Mouse (Mus musculus): ENCODE measurements at regions not wholly inside any gene's neighbourhood (a gene's known extent, or its start where the extent isn't known, plus 50 kb on each side); places are given as distances from the start of the nearest gene placed in this dataset.

DNA sequence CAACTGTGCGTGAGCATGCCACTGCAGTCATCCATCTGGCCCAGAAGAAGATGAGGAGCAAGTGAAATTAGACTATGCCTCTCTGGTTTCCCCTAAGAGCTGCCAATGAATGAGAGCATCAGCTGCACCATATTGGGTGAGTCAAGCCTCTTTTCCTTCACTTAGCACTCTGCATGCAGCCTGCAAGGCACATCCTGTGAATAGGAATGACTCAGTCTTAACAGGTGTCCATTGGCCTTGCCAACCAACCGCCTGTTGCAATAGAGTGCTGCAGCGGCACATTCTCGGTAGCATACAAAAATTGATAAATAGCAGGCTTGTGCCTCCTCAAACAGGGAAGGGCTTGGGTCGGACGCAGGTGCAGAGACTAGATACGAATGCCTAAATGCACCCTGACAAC lies 808.7 kb downstream of the Gsdmc2 start:
- in situ Hi-C loops (cut with MboI, MseI), result loop anchor here (10.0 kb wide), 1 partner anchor 649 kb away; no protein-coding TSS in a partner anchor

DNA sequence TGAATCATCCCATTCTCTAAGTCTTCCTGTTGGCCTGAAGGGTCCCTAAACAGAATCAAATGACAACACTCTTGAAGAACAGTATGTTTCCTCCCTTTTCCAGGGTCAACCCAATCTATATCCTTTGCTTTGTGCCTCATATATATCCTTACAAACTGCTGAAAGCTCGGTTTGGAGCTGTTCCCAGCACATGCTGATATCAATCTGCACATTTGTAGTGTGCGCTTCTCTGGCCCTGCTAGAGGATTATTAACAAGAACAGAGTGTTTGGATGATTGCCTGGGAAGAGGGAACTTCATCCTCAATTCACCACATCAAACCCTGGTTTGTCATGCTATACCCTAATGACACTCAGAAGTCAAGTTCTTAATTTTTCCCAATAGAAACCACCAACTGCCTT lies 824.2 kb downstream of the Gsdmc2 start:
- in situ Hi-C loops (cut with MboI, MseI), result no loop called here

DNA sequence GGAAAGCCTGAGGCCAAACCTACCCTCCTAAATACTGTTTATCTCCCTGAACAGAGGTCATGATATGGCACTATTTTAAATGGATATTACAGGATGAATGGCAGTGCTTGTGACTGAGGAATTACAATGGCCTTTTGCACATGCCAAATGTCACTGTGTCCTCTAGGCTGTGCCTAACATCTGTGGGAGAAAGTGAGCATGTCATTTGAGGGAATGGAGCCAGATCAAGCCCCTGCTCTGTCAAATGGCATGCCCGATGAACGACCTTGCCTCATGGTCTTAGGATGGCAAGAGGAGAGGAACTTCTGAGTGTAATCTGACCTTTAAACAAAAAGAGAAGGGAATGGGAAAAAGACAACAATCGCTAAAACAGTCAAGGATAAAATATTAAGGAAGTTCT lies 827.0 kb downstream of the Gsdmc2 start:
- in situ Hi-C loops (cut with MboI, MseI), result no loop called here

DNA sequence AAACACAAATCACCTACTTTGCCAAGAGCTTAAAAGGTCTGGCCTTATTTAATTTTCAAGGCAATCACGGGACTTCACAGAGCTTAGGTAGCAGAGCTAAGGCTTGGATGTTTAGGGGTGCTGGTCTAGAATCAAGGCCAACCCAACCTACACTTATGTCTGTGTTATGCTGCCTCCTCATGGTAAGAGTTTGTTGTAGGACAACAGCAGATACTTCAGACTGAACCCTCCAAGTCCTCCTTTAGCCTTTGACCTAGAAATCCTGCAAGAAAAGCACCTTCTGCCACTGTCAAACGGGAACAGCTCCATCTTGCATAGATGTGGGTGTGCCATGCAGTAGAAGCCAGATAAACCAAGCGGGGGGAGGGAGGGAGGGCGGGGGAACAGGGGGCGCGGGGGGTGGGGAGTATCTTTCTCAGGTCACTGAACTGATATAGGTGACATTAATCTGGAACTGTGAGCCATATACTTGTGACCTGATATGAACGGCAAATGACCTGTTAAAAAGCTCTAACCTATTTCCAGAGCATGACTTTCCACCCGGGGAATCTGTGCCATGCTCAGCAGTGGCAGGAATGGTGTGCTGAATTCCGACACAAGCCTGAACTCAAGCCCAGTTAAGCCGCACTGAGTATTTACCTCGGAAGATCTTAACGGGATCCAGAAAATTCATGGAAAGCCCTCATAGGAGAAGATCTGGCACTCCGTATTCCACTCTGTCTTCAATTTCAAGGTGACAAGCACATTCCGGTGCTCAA lies 838.3 kb downstream of the Gsdmc2 start:
- in situ Hi-C loops (cut with MboI, MseI), result no loop called here

DNA sequence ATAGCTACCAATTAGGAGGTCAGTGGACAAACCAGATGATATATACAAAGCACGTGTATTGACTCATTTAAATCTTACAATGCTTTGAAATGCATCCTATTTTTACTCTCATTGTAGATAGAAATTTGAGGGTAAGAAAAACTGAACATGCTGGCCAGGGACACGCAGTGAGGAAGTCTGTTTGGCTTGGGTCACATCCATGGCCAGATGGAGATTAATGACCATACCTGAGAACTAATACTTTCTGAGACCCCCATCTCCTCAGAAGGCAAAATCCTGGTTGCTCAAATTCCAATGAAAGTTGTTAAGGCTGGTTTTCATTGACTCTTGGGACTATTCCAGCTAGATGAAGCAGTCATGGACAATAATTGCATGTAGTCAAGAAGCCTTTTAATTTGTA lies 850.3 kb downstream of the Gsdmc2 start:
- in situ Hi-C loops (cut with MboI, MseI), result no loop called here

DNA sequence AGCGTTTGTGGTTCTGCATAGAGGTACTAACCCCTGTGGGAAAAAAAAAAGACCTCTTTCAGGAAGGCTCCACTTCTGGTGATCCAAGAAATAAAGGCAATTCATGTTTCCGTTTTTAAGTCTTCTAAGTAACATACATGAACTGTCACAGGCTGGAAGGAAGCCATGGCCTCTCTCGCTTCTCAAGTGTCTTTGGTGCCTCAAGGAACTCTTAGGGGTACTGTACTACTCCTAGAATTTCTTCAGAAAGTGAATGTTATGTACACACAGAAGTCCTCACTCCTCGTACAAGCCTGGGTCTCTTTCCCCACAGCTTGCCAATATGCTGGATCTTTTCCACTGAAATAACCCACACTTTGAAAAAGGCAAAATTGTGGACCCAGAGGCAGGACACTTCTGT lies 858.1 kb downstream of the Gsdmc2 start:
- in situ Hi-C loops (cut with MboI, MseI), result no loop called here

DNA sequence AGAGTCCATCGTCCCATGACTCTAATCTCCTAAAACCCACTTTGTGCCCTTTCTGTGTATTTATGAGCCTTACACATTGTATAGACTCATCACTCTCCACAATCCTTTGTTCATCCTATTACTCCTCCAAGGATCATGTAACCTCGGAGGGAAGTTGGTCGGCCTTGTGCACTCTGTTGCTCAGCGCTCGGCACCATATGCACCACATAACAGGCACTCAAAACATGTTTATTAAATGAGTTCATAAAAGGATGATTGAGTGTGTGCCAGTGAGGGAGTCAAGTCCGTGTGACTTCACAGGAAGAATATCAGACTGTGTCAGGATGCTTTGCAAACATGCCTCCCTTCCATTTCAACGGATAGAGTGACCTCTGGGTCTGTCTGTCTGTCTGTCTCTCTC lies 858.8 kb downstream of the Gsdmc2 start:
- in situ Hi-C loops (cut with MboI, MseI), result no loop called here

DNA sequence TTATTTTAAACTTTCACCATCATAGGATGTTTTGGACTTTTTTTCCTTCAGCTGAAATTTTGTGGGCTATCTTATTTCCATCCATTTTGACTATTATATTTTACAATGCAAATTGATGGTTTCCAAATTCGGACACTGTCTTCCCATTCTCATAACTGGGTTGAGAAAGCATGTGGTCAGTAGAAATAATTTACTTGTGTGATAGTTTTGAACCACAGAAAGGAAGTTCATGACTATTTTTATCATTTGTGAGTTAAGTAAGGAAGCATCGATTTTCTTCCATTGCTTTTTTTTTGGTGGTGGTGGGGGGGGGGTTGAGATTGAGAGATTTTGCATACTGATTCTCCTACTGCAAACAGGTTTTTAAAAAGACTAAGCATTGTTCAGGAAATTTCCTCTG lies 874.4 kb downstream of the Gsdmc2 start:
- in situ Hi-C loops (cut with MboI, MseI), result loop anchor here (10.0 kb wide), 1 partner anchor 1126 kb away; no protein-coding TSS in a partner anchor

DNA sequence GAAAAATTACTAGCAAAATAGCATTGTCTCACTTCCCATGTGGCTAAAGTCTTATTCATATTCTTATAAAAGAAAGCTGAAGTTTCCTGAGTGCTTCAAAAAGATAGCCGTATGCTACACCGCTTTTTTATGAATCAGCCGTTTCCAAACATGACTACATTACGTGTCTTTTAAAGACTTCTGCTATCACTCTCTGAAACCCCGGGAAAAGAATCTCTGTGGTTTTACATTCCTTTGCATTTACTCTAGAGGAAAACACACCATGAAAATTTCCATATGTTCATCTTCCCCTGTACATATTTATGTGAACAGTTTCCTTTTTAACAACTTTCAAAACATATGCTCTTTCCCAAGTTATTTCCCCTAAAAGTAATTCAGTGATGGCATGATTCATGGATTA lies 882.3 kb downstream of the Gsdmc2 start:
- in situ Hi-C loops (cut with MboI, MseI), result no loop called here

DNA sequence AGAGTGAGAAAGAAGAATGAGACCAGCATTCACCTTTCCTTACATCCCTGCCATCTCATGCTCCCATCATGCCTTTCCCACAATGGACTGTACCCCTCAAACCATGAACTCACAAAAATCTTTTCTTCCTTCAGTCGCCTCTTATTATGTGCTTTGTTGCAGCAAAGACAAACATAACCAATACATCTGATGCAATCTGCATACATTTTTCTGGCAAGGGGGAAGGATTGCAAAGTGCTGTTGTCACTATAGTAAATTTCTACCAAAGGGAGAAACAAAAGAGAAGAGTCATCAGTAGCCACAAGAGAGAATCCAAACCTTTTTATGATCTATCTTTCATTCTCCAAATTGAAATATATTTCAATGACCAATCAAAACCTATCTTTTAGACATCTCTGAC lies 884.4 kb downstream of the Gsdmc2 start:
- in situ Hi-C loops (cut with MboI, MseI), result no loop called here

DNA sequence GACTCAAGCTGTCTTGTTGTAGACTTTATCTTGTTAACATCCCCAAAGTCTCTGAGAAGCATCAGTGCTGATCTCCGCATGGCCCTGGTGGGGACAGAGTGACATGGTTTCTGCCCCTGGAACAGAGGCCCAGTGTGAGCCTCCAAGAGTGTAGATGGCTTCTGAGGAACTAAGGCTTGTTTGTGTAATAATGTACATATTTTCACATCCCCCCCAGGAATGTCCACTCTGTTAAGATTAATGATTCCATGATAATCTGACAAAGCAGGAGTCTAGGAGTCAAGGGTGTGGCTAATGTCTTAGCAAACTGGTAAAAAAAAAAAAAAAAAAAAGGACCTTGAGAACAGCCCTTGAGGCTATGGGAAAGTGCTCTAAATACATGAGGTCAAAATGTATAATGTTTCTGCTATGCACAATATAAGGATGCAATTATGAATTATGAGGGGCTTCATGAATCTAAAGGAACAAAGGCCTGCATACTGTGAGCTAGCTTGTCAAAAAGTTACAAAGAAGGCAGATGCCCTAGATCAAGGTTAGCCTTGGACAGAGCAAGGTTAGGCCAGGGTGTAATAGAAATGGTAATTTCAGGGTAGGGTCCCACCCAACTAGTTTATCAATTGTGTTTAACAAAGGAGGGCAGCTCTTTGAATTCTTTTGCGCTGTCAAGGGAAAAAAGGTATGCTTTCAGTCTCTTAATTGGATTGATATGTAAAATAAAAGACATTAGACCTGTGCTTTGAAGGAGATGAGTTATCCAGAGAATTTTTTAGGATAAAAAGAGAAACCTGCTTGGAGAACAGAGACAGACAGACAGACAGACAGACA lies 886.3 kb downstream of the Gsdmc2 start:
- in situ Hi-C loops (cut with MboI, MseI), result no loop called here

DNA sequence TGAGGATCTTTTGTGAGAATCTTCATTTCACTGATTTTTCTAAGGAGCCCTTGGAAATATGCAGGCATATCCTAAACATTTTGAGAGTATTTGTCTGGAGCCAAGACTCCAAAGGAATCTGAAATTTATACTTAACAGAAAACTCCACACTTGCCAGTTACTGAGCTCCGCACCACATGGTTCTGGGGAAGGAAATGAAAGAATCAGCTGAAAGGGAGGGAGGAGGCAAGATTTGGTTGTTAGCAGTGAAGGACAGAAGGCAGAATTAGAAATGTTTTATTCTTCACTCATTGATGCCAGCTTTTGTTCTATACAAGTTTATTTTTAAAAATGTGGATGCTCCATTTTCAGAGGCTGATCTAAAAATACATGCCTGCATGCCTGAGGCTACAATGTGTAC lies 890.1 kb downstream of the Gsdmc2 start:
- in situ Hi-C loops (cut with MboI, MseI), result no loop called here

DNA sequence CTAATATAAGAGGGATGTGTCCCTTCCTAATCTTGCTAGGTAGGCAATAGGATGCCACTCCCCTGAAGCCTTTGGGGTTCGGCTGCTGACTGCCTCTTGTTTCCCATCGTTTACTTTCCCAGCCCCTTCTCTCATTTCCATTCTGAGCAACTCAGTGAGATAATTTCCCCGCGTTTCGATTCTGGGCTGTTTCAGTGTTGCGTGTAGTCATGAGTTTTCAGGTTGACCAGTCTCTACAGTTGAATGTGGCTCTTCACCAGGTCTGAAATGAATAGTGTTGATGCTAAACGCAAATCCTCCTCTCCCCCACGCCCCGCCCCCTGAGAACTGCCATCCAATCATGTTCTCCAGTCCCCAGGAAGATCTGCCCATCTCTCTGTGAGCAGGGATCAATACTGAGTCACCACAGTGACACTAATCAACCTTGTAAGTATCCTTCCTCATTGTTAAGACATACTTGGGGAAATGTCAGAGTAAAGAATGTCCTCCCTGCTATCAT lies 890.6 kb downstream of the Gsdmc2 start:
- in situ Hi-C loops (cut with MboI, MseI), result no loop called here

DNA sequence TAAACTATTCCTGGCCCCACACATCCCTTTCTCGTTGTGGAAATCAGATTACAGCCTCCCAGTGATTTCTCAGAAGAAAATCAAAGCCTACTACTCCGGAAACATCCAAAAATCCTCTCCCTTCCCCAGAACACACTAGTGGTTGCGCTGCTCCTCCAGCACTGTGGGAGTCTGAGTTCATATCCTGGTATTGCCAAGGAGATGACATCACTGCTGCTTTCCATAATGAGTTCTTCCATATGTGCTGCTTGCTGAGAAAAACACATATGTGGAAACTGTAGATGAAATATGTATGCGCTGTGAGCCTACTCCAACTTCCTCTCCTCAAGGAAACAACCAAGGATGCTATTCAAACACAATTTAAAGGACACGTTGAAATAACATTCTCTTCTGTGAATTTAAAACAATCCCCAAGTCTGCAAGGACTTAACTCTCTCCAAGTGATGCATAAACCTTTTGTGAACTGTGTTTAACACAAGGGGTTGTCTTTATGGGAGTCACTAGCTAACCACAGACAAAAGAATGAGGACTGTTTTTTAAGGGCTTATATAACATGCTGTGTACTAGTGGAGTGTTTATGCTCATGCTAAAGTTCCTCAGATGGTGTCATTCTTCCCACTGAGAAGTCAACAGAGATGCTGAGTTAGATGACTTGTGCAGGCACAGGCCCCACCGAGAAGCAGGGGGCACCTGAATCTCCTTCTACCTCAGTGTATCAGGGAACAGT lies 891.6 kb downstream of the Gsdmc2 start:
- in situ Hi-C loops (cut with MboI, MseI), result no loop called here

DNA sequence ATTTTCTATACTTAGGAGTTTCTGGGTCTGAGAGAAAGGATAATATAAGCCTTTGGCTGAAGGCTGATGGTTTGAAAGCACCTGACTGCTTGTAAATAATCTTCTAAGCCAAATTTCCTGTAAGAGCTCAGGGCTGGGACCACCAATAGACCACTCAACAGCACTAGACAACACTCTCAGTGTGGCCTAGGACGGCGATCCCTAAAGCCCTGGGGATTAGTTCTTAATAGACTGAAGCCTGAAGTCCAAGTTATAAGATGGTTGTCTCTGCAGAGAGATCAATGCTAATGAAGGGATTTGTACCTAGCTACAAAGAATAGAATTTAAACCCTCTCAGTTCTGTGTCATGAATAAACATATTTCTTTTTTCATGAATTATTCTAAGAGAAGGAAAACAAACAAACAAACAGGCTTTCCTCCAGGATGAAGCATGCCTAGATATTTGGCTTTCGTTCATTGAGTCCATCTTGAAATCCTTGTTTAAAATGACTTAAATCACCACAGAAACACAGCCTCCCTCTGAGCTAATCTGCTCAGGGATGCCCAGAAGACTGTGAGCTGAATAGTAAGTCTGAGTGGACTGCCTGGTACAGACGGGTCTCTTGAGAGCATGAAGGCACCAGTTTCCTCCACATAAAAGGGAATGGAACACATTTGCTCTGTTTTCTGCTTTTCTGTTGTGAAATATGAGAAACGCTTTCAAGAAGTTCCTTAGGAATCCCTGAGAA lies 892.3 kb downstream of the Gsdmc2 start:
- in situ Hi-C loops (cut with MboI, MseI), result no loop called here

DNA sequence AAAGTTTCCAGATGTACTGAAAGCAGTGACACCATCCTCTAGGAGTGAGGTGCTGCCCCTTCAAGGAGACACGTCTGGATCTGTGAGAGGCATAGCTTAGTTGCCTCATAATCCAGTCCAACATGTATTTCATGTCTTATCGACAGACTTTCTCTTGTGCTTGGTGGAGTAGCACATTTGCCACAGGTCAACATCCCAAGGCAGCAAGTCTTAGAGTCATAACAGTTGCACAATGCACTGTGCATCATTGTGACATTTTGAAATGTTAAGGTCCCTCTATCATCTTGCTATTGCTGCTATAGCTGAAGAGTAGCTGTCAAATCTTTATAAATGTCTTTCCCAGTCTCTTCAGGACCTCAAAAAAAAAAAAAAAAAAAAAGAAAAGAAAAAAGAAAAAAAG lies 905.6 kb downstream of the Gsdmc2 start:
- in situ Hi-C loops (cut with MboI, MseI), result no loop called here

DNA sequence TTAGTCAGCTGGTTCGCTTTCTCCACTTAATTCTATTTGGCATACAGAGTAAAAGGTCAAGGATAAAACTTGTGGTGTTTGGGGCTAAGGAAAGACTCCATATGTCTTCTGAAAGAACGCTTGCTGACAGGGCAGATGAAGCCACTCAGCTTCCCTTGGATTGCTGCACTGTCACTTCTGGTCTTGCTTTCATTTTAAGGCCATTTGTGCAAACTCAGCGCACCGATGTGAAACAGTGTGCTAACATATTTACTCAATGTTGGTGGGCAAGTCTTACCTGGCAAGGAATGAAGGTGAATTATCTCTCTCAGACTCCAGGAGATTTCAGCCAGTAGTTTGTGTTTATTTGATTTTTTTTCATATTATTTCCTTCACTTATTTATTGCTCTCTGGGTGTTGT lies 907.2 kb downstream of the Gsdmc2 start:
- in situ Hi-C loops (cut with MboI, MseI), result no loop called here

DNA sequence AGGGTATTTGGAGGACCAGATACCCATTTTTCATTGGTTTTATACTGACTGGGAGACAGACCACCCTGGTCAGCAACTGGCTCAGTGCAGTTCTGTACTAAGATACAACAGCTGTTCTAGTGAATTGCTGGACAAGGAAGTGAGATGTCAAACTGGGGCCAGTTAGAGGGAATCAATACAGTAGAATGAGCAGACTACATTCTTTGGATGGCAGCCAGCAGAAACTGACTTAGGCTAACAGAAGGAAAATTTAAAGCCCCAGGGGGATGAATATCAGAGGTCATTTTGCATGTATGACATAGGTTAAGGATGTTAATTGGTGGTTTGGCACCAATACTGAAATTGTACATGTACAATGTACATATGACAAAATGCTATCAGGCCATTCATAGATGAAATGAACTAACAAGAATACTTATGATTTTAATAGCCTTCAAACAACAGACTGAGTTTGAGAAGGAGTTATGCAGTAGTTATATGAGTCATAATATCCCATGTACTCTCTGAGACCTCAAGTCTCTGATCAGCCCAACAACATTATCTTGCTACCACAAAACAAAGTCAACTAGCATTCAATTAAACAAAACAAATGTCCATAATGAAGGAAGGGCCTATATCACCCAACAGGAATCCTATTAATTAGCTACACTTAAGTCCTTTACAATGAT lies 910.3 kb downstream of the Gsdmc2 start:
- in situ Hi-C loops (cut with MboI, MseI), result no loop called here

DNA sequence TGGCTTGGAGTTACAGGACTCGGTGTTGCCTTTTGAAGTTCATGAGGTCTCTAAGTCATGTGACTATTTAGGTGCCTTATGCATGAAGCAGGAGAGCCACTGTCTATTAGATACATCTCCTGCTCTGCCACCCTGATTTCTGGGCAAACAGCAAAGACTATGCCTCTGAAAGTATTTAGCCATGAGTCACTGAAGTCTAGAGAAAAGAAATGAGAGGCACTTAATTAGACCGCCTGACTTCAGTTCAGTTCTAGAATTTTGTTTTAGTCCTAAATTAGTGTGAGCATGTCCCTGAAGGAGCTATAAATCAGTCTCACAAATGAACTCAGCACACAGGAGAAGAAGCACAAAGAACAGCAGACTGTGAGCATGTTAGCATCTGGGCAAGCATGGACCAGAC lies 924.5 kb downstream of the Gsdmc2 start:
- in situ Hi-C loops (cut with MboI, MseI), result no loop called here

DNA sequence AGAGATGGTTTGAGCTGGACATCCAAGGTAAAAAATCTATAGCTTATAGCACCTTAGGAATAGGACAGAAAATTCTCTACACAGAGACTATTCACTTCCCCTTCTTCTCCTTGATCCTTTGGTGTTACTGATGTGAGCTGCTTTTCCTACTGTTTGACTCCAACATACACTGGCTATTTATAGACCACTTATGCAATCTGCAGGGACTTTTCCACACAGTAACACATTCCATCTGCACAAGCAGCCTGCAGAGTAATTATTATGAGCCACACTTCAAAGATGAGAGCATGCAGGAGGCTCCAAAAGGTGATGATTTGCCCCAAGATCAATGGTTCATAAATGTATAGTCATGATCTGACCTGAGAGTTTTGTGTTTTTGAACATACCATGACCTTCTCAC lies 925.7 kb downstream of the Gsdmc2 start:
- in situ Hi-C loops (cut with MboI, MseI), result no loop called here

DNA sequence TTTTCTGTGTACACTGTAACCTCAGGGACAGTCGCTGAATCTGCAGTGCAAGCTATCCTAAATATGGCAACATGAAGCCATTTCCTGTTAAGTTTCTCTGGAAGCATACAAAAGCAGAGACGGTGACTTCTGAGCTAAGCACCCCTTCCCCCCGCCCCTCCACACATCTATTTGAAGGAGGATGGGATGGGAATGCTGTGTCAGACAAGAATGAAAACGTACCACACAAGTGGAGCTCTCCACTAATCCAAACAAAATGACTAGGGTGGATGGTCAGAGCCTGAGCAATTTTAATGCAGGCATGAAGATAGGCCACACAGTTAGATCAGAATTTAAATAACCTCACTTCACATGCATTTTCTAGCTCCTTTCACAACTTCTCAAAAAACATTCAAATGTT lies 936.6 kb downstream of the Gsdmc2 start:
- in situ Hi-C loops (cut with MboI, MseI), result no loop called here

All from T-helper 2 cell (primary cell).